Mouse (Mus musculus) heart, postnatal 14 days (tissue): Measurements from ENCODE around the gene Cda. TPM values are rescaled to one million over a fixed set of nuclear protein-coding genes. Genes with fewer than 3 reads are reported as not detected.

Source experiments
- DNase-seq, 2 experiments: peaks; one replicate each; pipeline ENCODE4 v3.0.0; 2021 to 2022
- intact Hi-C: fragments of 180-260 bp; cut with DNase I; formaldehyde crosslinking; loops from one replicate; pipeline ENCODE4 v1.15.1; 2025
- long read RNA-seq, 2 experiments: library from polyadenylated mRNA; stranded (forward); transcript quantifications; one replicate each; pipeline ENCODE4 v2.0.0; 2021
- total RNA-seq, 2 experiments: library from RNA; stranded (reverse); gene quantifications; 2 replicates each; pipeline ENCODE4 v1.2.3; 2021

Gene Cda
- total RNA-seq, result 1 to 10 TPM; 2.1 to 2.2 TPM
- long read RNA-seq, experiment 1, partial matches to known transcripts, result 0 of 2 reads
- long read RNA-seq, experiment 1, other reads (novel, unspliced or antisense), result 0 of 2 reads
- long read RNA-seq, experiment 2, partial matches to known transcripts, result 1 of 4 reads
- long read RNA-seq, experiment 2, other reads (novel, unspliced or antisense), result 0 of 4 reads

GRCm38 (mm10) chr4:138367641-138368497 is at the start of gene Cda:
Cda (minus strand) TSS chr4:138367992.
- peak; percentile 84 to 87 for DNase-seq
- intact Hi-C loops, result no loop called here

DNA sequence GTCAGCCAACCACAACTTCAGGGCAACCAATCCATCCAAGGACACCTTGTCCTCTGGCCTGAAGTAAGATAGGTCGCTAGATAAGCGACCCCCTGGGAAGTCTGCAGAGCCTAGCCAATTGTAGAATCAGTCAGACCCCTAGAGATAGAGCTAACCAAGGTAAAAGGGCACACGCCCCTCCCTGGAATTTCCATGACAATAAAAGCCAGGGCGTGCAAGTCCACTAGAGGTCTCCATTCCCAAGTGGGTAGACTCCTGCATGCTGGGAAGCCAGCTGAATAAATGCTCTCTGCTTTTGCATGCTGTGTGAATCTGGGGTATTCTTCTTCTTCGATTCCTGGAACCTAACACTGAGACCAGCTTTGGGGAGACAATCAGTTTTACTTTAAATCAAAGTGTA is 48.6 kb upstream of the Cda start:
- DNase-seq, result no peak
- intact Hi-C loops, result no loop called here

GRCm38 (mm10) chr4:138415991-138416390 is 48.2 kb upstream of the Cda start:
- intact Hi-C loops, result no loop called here
- DNase-seq, result no peak

GRCm38 (mm10) chr4:138414725-138415124 is 46.9 kb upstream of the Cda start:
- intact Hi-C loops, result no loop called here
- DNase-seq, result peak; percentile 16 to 33

DNA sequence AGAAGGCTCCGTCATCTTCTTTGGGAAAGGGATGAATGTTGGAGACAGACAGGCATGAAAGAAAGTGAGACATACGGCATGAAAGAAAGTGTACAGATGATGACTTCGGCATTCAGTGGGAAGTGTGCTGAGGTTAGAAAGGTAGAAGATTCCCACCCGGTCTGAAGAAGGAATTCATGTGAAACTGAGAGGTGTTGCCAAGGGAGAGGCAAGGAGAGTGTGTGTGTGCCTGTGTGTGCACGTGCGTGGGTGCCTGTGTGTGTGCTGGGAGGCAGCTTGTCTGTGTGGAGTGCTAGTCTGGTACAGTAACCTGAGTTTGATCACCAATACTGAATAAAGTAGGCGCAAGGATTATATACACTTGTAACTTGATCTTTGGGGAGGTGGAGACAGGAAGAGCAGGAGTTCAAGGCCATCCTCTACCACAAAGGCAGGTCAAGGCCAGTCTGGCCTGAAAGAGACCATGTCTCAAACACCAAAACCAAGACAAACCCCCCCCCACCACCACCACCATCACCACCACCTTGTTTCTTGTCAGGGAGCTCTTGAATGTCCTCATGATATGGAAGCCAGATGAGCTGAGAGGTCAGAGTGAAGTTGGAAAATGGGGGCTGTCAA is 43.8 kb upstream of the Cda start:
- intact Hi-C loops, result no loop called here
- no peak for DNase-seq

GRCm38 (mm10) chr4:138411011-138411410 is 43.2 kb upstream of the Cda start:
- intact Hi-C loops, result no loop called here
- no peak for DNase-seq

DNA sequence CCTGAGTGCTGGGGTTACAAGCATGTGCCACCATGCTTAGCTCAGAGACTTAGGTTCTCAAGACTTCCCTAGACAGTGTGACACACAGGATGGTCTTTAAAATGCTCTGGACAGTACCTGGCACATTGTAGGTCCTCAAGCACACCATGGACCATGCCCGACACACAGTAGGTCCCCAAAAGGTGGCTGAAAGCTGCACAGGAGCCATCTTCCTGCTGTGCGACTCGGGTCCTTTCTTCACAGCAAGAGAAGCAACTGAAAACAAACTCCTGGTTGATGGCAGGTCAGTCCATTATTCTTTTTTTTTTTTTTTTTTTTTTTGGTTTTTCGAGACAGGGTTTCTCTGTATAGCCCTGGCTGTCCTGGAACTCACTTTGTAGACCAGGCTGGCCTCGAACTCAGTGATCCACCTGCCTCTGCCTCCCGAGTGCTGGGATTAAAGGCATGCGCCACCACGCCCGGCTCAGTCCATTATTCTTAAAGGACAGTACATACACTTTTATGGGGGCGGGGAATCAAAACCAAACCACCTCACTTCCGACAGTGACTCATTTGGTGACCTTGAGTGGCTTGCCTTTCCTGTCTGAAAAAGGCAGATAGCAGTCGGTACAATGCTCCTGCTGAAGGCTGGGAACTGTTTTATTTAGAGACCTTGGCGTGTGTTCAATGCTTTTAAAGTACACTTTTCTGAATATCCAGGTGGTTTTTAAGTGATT is 39.8 kb upstream of the Cda start:
- intact Hi-C loops, result no loop called here
- peak; percentile 13 to 22 for DNase-seq

GRCm38 (mm10) chr4:138404806-138405205 is 37.0 kb upstream of the Cda start:
- intact Hi-C loops, result no loop called here
- peak; percentile 27 to 32 for DNase-seq

DNA sequence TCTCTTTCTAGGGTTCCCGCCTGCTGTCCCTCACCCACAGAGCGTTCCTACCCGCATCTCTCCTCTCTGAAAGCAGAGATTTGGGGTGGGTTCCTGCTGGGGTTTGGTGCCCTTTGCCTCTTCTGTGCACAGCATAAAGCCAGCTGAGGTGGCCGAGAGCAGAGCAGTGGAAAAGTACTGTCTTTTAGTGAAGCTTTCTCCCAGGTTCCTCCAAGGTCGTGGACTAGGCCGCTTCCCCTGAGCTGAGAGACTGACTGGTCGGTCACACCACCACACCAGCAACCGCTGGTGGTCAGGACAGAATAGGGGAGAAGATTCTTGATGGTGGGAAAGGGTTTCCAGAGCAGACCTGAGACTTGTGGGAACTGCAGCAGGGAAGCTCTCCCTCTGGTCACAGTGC is 28.9 kb upstream of the Cda start:
- no peak for DNase-seq

GRCm38 (mm10) chr4:138395971-138396645 is 28.3 kb upstream of the Cda start, which contains the start of gene Fam43b:
Fam43b (minus strand) TSS chr4:138396528.
- DNase-seq, result peak; percentile 44 to 50
- intact Hi-C loops, result no loop called here

More for the DNA sequence above, 28.9 kb upstream of the Cda start:
- intact Hi-C loops, result no loop called here

DNA sequence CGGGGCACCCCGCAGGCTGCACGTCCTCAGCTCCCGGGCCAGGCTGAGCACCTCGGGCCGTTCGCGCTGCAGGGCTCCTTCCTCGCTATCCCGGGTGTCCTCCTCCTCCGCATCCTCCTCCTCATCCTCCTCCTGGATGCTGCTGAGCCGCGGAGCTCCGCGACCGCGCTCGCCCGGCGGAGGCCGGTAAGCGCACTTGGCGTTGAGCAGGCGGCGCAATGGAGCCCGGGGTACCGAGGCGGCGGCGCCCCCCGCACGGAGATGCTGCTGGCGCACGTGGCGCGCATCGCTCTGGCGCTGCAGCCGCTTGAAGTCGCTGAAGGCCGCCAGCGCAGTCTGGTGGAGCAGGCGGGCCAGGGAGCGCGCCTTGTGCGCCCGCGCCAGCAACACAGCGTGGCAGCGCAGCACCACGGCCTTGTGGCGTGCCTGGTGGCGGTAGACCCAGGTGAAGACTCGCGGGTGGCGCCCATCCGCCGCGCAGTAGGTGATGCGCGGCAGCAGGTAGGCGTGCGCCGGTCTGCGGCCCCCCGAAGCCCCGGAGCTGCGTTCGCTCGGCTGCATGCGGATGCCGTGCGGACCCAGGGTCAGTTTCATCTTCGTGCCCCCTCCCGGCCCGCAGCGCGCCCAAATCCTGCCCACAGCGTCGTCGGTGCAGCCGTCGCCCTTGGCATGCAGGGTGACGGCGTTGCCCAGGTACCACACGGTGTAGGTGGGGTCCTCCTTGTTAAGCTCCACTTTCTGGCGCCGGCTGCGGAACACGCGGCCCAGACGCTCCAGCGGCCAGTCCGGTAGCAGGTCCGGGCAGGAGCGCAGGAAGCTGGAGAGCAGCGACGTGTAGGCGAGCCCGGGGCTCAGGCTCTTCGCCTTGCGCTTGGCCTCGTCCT is 27.5 kb upstream of the Cda start:
- intact Hi-C loops, result no loop called here
- DNase-seq, result peak; percentile 9 to 15

DNA sequence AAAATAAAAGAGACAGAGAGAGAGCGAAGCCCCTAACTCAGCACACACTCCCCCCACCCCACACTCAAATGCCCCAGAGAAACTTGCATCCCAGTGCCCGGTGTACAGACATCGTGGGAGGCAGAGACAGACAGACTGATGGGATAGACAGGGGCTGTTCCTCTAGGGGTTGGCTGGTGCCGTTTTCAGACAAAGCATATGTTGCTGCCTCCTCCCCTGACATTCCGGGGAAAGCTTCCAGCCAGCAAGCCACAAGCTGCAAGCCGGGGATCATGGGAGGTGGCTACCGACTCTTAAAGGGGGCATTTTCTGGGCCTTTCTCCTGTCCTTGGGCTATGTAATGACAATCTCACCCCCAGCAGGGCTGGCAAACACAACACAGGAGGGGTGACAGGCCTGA is 25.9 kb upstream of the Cda start:
- DNase-seq, result no peak
- intact Hi-C loops, result no loop called here

GRCm38 (mm10) chr4:138383789-138384188 is 16.0 kb upstream of the Cda start:
- DNase-seq, result no peak
- intact Hi-C loops, result no loop called here

GRCm38 (mm10) chr4:138382462-138382861 is 14.7 kb upstream of the Cda start:
- no peak for DNase-seq
- intact Hi-C loops, result no loop called here

DNA sequence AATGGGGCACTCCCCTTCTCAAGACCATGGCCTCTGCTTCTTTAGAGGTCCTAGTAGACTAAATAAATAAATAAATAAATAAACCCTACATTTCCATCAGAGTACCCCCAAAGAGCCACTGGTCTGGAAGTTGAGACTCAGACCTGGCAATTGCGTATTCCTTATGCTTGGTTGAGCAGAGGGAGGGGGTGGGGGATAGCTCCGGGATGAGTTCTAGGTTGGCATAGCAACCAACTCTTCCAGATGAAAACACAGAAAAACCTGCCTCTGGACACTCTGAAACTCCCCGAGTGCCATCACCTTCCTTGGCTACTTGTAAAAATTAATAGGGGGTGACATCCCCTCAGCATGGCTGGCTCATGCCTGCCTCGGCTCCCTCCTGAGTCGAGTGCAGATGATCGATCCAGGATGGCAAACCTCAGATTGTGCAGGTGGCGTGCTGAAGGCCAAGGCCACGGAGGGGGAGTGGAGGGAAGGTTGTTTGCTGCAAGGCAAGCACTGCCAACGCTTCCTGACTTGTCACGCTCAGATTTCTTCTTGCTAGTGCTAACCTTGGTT is 12.4 kb upstream of the Cda start:
- DNase-seq, result no peak
- intact Hi-C loops, result no loop called here

DNA sequence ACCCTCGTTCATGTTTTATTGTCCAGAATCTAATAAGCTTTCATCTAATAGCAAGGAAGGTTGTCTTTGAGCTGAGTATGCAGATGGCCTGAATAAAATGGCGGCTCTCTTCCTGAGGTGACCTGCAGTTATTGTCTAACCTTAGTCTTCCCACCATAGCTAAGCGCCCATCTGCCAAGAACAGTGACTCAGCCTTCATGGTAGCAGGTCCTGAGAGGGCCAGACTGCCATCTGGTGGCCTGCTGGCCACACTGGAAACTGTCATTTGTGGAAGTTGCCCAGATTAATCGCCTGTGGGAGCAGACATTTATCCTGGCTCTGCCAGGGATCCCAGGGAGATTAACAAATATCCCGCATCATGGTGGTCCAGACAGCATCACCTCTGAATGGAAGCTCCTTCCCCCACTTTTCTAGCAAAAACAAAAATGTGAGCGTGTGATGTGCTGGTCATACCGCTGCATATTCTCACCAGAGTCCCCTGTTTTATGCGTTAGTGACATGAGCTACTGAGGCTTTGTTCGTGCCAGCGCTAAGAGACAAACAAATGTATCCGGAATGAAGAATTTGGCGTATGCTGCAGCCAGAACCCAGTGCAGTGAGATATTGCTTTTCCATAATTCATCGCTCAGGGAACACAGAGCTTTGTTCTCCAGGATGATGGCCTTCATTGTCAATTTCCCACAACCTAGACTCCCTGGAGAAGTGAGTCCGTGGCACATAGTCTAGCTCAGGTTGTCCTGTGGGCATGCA is 11.5 kb upstream of the Cda start:
- intact Hi-C loops, result loop anchor here (1.0 to 2.0 kb wide), 3 partner anchors 47 to 60 kb away; partner anchors contain the start of gene Pink1
- peak; percentile 75 to 82 for DNase-seq

- intact Hi-C loops, result no loop called here
- DNase-seq, result peak; percentile 31 to 69
Measured at GRCm38 (mm10) chr4:138377526-138377925, 9.7 kb upstream of the Cda start.

DNA sequence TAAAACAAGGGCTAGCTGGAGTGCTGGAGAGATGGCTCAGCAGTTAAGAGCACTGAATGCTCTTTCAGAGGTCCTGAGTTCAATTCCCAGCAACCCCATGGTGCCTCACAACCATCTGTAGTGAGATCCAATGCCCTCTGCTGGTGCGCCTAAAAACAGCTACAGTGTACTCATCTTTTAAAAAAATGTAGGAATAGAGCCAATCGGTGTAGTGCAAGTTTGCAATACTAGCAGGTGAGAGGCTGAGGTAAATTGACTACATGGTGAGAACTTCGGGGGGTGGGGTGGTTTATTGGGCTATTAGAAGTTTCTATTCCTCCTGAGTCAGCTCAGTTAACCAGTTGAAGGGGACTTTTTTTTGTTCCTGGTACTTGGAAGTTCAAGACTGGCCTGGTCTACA is 7.3 kb upstream of the Cda start:
- intact Hi-C loops, result no loop called here
- no peak for DNase-seq
